Mouse (Mus musculus): Measurements from ENCODE around the gene Gm10282. TPM values are rescaled to one million over a fixed set of nuclear protein-coding genes. Genes with fewer than 3 reads are reported as not detected.

The Gm10282 gene
- polyA plus RNA-seq (2015; fragmentation: Nextera tagmentation; extraction: Ambion mirVana), result 9.0 and 11.9 TPM in 2 replicates

DNA sequence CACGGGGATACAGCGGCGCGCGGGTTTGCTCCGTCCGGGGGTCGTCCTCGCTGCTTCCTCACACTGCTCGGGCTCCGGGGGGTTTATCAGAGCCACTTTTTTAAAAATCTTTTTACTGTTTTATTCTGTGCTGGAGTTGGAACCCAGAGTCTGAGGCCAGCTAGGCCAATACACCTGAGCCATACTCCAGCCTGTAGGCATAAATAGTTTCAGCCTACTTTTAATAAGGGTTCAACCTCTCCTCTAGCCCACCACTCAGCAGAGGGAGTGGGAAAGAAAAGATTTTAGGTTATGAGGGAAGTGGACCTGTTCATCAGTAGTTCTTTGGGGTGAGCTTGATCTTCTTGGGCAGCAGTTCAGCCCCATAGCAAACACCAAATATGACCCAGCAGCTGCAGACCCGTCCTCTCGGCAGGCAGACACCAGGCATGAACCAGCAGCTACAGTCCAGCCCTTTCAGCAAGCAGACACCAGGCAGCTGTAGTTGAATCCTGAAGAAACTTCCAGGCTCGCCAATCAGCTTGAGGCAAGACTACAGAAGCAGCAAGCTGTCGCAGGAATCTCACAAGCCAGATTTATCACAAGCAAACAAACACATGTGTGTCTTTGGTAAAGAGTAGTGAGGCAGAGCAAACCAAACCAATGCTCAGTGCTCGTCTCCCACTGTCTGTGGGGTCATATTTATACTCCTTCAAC is at the start of gene Gm10282:
Gene Gm10282 (minus strand): TSS at position 51 of the 696 bp plus-strand sequence.
- WGBS, result 77% methylated on average over 16 of the region's 16 CpGs
- Histone ChIP-seq H3K9ac (no peak within 1 kb of the TSS), H3K27me3 (replicated peaks) (no peaks in the 10 kb centered on the region), H3K4me3 (no peak within 1 kb of the TSS), H3K36me3 (replicated peaks) (no peaks in the 10 kb centered on the region), H3K4me2 (no peak within 1 kb of the TSS), H3K9me3 (no peaks in the 10 kb centered on the region), H3K4me1 (no peaks in the 10 kb centered on the region), H3K27ac (no peak within 1 kb of the TSS)
- ATAC-seq (replicated peaks), result no peak

DNA sequence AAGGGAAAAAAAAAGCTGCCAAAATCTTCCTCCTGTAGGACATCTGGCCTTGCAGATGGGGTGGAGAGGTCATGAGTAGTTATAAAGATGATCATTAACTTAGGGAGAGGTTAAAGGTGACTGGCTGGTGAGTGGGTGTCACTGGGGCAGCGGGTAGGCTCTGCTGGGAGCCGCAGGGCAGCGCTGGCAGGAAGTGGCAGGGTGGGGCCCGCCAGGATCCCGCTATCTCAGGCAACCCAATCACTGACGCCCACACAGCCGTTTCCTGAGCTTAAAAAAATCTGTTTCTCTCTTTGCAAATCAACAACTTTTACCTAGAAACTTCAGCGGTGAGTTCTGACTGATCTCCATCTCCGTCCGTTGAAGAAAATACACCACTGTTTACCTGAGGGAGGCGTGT is 49.2 kb upstream of the Gm10282 start:
- H3K4me1 ChIP-seq, result no peaks in the 10 kb centered on the region
- no peak overlapping the region for H3K4me2 ChIP-seq
- no peak overlapping the region for H3K4me3 ChIP-seq
- H3K36me3 ChIP-seq (replicated peaks), result peaks cover 29% of the 10 kb centered on the region
- H3K9ac ChIP-seq, result no peak overlapping the region
- WGBS, result 90% methylated on average over 11 of the region's 11 CpGs
- no peaks in the 10 kb centered on the region for H3K9me3 ChIP-seq
- no peak overlapping the region for H3K27ac ChIP-seq
- ATAC-seq (replicated peaks), result no peak
- no peaks in the 10 kb centered on the region for H3K27me3 ChIP-seq (replicated peaks)

DNA sequence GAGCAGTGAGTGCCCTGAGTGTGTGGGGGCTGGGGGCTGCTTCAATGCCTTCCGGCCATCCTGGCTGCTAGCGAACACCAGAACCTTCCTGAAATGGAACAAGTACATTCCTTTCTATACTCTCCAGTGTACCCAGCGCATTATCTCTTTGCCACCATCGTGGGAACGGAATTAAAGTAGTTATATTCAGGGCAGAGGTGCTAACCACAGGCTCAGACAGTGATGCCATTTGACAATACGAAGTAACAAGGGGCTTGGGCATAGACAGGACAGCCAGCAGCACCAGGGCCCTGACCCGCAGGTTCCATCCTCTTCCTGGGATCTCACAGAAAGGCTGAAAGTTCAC is 48.6 kb upstream of the Gm10282 start:
- H3K4me3 ChIP-seq, result no peak overlapping the region
- H3K9ac ChIP-seq, result no peak overlapping the region
- H3K4me1 ChIP-seq, result no peaks in the 10 kb centered on the region
- H3K27ac ChIP-seq, result no peak overlapping the region
- H3K36me3 ChIP-seq (replicated peaks), result peaks cover 30% of the 10 kb centered on the region
- no peaks in the 10 kb centered on the region for H3K9me3 ChIP-seq
- H3K4me2 ChIP-seq, result no peak overlapping the region
- no peaks in the 10 kb centered on the region for H3K27me3 ChIP-seq (replicated peaks)
- 85% methylated on average over 7 of the region's 7 CpGs for WGBS
- ATAC-seq (replicated peaks), result no peak

DNA sequence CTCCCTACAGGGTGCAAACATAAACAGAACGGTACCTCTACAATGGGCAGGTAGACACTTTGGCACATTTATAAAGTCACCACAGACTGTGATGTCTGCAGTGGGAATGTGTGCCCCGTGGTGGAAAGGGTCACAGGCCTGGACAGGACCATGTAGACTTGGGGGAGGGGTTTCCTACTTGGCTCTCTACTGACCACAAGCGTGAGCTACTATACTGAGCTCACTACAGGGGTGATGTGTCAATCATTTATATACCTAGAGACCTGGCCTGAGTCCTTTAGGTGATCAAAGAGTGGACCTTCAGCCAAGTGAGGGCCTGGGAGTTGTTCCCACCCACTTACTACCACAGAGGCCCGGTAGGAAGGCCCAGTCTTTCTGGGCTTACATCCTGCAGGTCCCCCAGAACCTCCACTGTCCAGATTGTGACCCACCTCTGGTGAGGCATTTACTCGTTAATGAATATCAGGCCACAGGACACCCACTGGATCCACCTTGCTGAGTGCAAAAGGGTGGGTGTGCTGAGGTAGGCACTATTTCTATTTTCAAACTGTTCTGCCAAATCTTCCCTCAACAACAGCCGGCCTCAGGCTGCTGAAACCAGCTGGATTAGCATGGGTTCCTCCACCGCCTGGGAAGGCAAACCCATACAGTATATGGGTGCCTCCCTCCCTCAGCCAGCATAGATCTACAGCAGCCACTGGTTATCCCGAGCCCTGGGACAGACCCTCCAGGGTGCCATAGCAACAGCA is 48.1 kb upstream of the Gm10282 start:
- Histone ChIP-seq H3K9ac (no peak overlapping the region), H3K4me2 (no peak overlapping the region), H3K27me3 (replicated peaks) (no peaks in the 10 kb centered on the region), H3K9me3 (no peaks in the 10 kb centered on the region), H3K4me1 (no peaks in the 10 kb centered on the region), H3K27ac (no peak overlapping the region), H3K36me3 (replicated peaks) (peaks cover 25% of the 10 kb centered on the region), H3K4me3 (no peak overlapping the region)
- peak; percentile 51 for ATAC-seq (replicated peaks)
- 81% methylated on average over 8 of the region's 8 CpGs for WGBS

DNA sequence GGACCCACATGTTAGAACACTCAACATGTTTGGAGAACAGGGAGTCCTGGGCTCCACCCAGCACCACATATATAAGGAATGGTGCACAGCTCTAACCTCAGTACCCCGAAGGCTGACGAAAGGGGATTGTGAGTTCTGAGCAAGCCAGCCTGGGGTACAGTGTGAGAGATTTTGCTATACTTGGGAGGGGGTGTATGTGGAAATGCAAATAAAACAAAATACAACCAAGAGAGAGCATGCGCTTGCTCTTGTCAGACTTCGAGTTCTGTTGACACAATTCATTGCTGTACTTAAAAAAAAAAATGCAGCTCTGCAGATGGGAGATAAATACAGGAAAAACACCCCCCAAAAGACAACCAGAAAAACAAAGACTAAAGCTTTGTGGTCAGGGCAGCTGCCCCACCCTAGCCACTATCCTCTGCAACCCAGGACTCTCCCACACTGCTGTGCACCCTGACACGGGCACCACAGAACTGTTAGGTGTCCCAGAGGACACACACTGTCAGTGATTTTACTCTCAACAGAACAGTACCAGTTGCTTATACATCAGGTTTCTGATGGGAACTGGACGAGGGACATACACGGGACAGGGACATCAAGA is 46.4 kb upstream of the Gm10282 start:
- no peak overlapping the region for H3K27ac ChIP-seq
- no peaks in the 10 kb centered on the region for H3K27me3 ChIP-seq (replicated peaks)
- H3K9ac ChIP-seq, result no peak overlapping the region
- WGBS, result 92% methylated on average over 7 of the region's 7 CpGs
- H3K4me3 ChIP-seq, result no peak overlapping the region
- no peak overlapping the region for H3K4me2 ChIP-seq
- no peaks in the 10 kb centered on the region for H3K9me3 ChIP-seq
- peaks cover 12% of the 10 kb centered on the region; the same call in 1 of the 2 replicates for H3K36me3 ChIP-seq (replicated peaks)
- no peak for ATAC-seq (replicated peaks)
- no peaks in the 10 kb centered on the region for H3K4me1 ChIP-seq

DNA sequence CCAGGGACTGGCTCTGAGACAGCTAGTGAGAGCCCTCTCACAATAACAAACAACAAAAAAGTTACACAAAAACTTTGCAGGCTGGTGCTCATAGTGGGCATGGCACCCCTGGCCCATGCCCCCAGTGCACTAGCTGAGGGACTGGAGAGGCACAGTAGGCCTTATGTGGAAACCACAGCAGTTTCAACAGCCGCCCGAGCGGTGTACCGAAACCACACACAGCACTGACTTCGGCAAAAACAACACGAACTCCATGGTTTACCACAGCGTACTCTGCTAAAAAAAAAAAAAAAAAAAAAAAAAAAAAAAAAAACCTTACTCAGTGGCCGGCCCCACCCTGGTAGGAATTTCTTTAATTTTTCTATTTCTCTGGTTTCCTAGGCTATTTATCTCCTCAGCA is 45.7 kb upstream of the Gm10282 start:
- H3K4me1 ChIP-seq, result no peaks in the 10 kb centered on the region
- WGBS, result 93% methylated on average over 8 of the region's 8 CpGs
- no peaks in the 10 kb centered on the region for H3K9me3 ChIP-seq
- H3K4me3 ChIP-seq, result no peak overlapping the region
- no peak for ATAC-seq (replicated peaks)
- H3K4me2 ChIP-seq, result no peak overlapping the region
- H3K9ac ChIP-seq, result no peak overlapping the region
- H3K27me3 ChIP-seq (replicated peaks), result no peaks in the 10 kb centered on the region
- H3K36me3 ChIP-seq (replicated peaks), result peaks cover 10% of the 10 kb centered on the region; the same call in 1 of the 2 replicates
- H3K27ac ChIP-seq, result no peak overlapping the region

DNA sequence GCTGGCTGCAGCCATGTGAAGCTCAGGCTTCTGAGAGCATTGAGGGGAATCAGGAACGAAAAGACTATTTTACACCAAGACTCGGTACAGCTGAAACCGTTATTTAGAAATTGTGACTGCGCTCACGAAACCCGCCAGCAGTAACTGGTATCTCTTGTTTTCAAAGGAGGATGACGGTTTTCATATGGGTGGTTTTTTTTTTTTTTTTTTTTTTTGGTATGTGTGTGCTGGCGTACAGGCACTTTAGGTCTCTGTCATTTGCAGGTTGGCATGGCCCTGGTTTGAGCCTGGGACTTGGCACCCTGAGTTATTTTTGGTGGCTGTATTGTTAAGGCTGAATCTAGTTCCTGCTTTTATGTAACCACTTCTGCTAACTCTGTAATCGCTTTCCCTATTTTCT is 44.8 kb upstream of the Gm10282 start:
- 86% methylated on average over 9 of the region's 9 CpGs for WGBS
- Histone ChIP-seq H3K36me3 (replicated peaks) (peaks cover 16% of the 10 kb centered on the region; the same call in 1 of the 2 replicates), H3K27ac (no peak overlapping the region), H3K27me3 (replicated peaks) (no peaks in the 10 kb centered on the region), H3K4me3 (no peak overlapping the region), H3K9me3 (no peaks in the 10 kb centered on the region), H3K4me1 (no peaks in the 10 kb centered on the region), H3K9ac (no peak overlapping the region), H3K4me2 (no peak overlapping the region)
- ATAC-seq (replicated peaks), result no peak

DNA sequence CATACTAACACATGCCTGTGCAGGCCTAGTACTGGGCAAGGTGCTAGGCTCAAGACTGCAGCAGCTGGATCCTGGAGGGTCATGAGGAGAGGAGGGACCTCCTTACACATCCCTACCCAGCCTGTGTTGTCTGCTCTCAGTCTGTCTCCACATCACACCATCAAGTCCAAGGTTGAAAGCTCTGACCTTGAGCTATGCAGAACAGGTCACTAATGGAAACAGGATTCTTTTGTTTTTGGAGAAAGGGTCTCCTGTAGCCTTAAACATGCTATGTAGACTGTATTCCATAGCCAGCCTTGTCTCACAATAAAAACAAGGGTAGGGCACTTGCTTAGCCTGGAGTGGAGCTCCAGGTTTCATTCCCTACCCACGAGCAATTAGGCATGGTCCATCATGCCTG is 43.9 kb upstream of the Gm10282 start:
- no peak overlapping the region for H3K4me2 ChIP-seq
- no peaks in the 10 kb centered on the region for H3K9me3 ChIP-seq
- H3K36me3 ChIP-seq (replicated peaks), result peaks cover 24% of the 10 kb centered on the region; the same call in 1 of the 2 replicates
- ATAC-seq (replicated peaks), result no peak
- no peak overlapping the region for H3K9ac ChIP-seq
- 76% methylated on average over 1 of the region's 1 CpGs for WGBS
- no peak overlapping the region for H3K27ac ChIP-seq
- no peaks in the 10 kb centered on the region for H3K27me3 ChIP-seq (replicated peaks)
- no peak overlapping the region for H3K4me3 ChIP-seq
- no peaks in the 10 kb centered on the region for H3K4me1 ChIP-seq

DNA sequence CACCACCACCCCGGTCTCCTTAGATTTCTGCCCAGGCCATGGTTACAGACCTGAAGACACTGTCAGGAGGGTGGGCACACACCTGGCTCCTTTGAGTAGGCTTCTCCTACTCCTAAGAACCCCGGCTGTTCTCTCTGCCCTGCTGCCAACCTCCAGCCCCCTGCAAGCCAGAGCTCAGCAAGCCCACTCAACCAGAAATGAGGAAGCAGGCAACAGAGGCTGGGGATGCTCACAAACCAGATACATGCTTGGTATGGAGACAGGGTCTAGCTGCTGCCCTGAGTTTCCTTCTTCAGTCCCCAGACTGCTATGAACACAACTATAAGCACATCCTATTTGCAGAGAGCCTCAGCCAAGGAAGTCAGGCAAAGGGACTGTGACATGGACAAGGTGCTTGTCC is 43.1 kb upstream of the Gm10282 start:
- H3K27me3 ChIP-seq (replicated peaks), result no peaks in the 10 kb centered on the region
- H3K4me1 ChIP-seq, result no peaks in the 10 kb centered on the region
- WGBS, result 92% methylated on average over 2 of the region's 2 CpGs
- H3K9me3 ChIP-seq, result no peaks in the 10 kb centered on the region
- ATAC-seq (replicated peaks), result no peak
- H3K4me3 ChIP-seq, result no peak overlapping the region
- H3K36me3 ChIP-seq (replicated peaks), result peaks cover 24% of the 10 kb centered on the region; the same call in 1 of the 2 replicates
- no peak overlapping the region for H3K4me2 ChIP-seq
- H3K27ac ChIP-seq, result no peak overlapping the region
- no peak overlapping the region for H3K9ac ChIP-seq

DNA sequence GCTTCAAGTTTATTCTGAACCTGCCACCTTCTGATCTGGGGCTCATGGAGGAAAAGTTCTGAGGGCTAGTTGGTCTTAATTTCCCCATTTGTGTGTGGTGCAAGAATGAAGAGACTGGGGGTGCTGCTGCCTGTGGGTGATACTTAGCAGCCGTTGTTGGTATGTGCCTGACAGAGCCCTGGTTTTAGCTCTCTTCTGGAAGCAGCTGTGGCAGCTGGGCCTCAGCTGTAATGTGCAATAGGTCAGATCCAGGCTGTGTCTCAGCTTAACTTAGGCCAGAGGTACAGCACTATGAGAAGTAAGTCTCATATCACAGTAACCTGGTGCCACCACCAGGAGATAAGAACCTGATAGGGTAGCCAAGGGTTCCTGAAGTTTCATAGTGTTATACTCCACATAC is 42.5 kb upstream of the Gm10282 start:
- no peaks in the 10 kb centered on the region for H3K27me3 ChIP-seq (replicated peaks)
- no peak overlapping the region for H3K4me3 ChIP-seq
- no peak for ATAC-seq (replicated peaks)
- no peak overlapping the region for H3K9ac ChIP-seq
- H3K36me3 ChIP-seq (replicated peaks), result peaks cover 22% of the 10 kb centered on the region; the same call in 1 of the 2 replicates
- WGBS, result 89% methylated on average over 1 of the region's 1 CpGs
- H3K9me3 ChIP-seq, result no peaks in the 10 kb centered on the region
- H3K27ac ChIP-seq, result no peak overlapping the region
- H3K4me1 ChIP-seq, result no peaks in the 10 kb centered on the region
- H3K4me2 ChIP-seq, result no peak overlapping the region

DNA sequence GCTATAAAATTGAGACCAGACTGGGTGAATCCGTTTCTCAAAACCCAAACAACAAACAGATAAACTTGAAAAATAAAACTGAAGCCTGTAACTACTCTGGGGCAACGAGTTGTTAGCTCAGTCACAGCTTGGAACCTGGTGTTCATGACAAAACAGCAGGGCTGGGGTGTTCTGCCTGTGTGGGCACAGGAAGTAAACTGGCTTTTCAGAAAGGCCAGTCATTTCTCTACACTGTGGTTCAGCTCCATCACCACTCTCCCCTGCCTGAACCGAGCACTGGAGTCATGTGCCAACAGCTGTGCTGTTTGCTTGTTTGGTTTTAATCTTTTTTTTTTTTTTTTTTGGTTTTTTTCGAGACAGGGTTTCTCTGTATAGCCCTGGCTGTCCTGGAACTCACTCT is 38.7 kb upstream of the Gm10282 start:
- Histone ChIP-seq H3K4me3 (no peak overlapping the region), H3K36me3 (replicated peaks) (peaks cover 30% of the 10 kb centered on the region), H3K27ac (no peak overlapping the region), H3K27me3 (replicated peaks) (no peaks in the 10 kb centered on the region), H3K4me2 (no peak overlapping the region), H3K4me1 (no peaks in the 10 kb centered on the region), H3K9ac (no peak overlapping the region), H3K9me3 (no peaks in the 10 kb centered on the region)
- 89% methylated on average over 3 of the region's 4 CpGs for WGBS
- ATAC-seq (replicated peaks), result no peak

DNA sequence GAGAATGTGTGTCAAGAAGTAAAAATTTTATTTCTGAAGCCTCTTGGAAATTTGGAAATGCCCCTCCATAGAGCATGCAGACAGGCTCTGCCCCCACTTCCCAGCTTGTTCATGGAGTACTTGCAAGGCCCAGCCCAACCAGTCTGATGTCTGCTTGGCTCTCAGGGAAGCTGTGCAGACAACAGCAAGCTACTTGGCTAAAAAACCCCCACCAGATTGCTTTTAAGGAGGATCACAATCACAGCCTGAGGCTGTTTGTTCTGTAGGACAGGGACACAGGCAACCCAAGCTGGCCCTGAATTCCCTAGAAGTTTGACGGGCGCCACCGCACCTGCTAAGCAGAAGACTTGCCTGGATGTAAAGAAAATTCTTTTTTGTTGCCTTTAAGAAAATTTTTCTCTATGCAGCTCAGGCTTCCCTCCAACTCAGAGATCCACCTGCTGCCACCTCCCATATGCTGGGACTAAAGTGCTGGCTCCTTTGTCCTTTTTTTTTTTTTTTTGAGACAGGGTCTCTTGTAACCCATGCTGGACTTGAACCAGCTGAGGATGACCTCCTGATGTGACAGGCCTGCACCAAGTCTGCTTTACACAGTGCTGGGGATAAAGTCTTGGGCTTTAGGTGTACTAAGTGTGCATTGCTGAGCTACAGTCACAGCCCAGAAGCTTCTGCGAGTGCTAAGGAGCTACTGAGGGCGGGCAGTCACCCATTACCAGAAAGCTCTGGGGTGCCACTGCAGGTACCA is 37.7 kb upstream of the Gm10282 start:
- Histone ChIP-seq H3K4me1 (no peaks in the 10 kb centered on the region), H3K27ac (no peak overlapping the region), H3K36me3 (replicated peaks) (peaks cover 31% of the 10 kb centered on the region), H3K4me3 (no peak overlapping the region), H3K27me3 (replicated peaks) (no peaks in the 10 kb centered on the region), H3K9me3 (no peaks in the 10 kb centered on the region), H3K4me2 (no peak overlapping the region), H3K9ac (no peak overlapping the region)
- WGBS, result 92% methylated on average over 5 of the region's 5 CpGs
- ATAC-seq (replicated peaks), result no peak

Data from midbrain, embryonic 15.5 days (tissue).